Mouse (Mus musculus) stomach, postnatal 0 days (tissue): Measurements from ENCODE around the gene Ankar. TPM values are rescaled to one million over a fixed set of nuclear protein-coding genes. Genes with fewer than 3 reads are reported as not detected.

ENCODE experiments used
- ATAC-seq: fragments of 200-750 bp; cut with Nextera tagmentation; 2 replicates; pipeline ENCODE4 v1.8.0; 2017; ENCODE audit not compliant: low FRiP score, low TSS enrichment
- DNase-seq: peaks from one replicate; pipeline ENCODE4 v3.0.0-alpha.2; 2016; ENCODE audit warnings: low spot score
- H3K27ac ChIP-seq: fragments of 300-500 bp; sonication (generic); replicated peaks from 2 replicates; pipeline ENCODE4 v1.5.1; 2014; ENCODE audit warnings: mild to moderate bottlenecking, control low read depth
- H3K27me3 ChIP-seq: fragments of 300-500 bp; sonication (generic); 2 replicates; pipeline ENCODE4 v1.6.1; 2014; ENCODE audit warnings: low read length; ENCODE audit not compliant: control insufficient read depth, insufficient read depth
- H3K36me3 ChIP-seq: fragments of 300-500 bp; sonication (generic); 2 replicates; pipeline ENCODE4 v1.6.1; 2014; ENCODE audit warnings: low read length, mixed read lengths; ENCODE audit not compliant: control insufficient read depth, insufficient read depth
- H3K4me1 ChIP-seq: fragments of 300-500 bp; sonication (generic); replicated peaks from 2 replicates; pipeline ENCODE4 v1.6.1; 2014; ENCODE audit warnings: antibody characterized with exemption; ENCODE audit not compliant: control insufficient read depth, insufficient read depth
- H3K4me2 ChIP-seq: fragments of 300-500 bp; sonication (generic); replicated peaks from 2 replicates; pipeline ENCODE4 v1.6.1; 2014; ENCODE audit warnings: low read depth, mild to moderate bottlenecking, control low read depth, moderate library complexity
- H3K4me3 ChIP-seq: fragments of 300-500 bp; sonication (generic); 2 replicates; pipeline ENCODE4 v1.5.1; 2014; ENCODE audit warnings: low read depth, low read length, control low read depth
- H3K9ac ChIP-seq: fragments of 300-500 bp; sonication (generic); 2 replicates; pipeline ENCODE4 v1.6.1; 2014; ENCODE audit warnings: mild to moderate bottlenecking, low read length, control low read depth, mixed read lengths
- H3K9me3 ChIP-seq: fragments of 300-500 bp; sonication (generic); 2 replicates; pipeline ENCODE4 v1.6.1; 2016; ENCODE audit warnings: low read length; ENCODE audit not compliant: control insufficient read depth
- CTCF ChIP-seq: IDR thresholded peaks from 2 replicates; pipeline ENCODE4 v1.5.1; 2016; ENCODE audit warnings: antibody characterized with exemption, low read depth, mild to moderate bottlenecking, moderate library complexity
- EP300 ChIP-seq: optimal IDR thresholded peaks from 2 replicates; pipeline ENCODE3; 2016; ENCODE audit warnings: antibody characterized with exemption
- WGBS: fragments of 180-500 bp; shearing (Covaris S2); extraction: QIAGEN DNeasy Blood & Tissue Kit; methylation state at CpG from one replicate; pipeline ENCODE4 v1.1.7; 2014; 5-methylcytosine and 5-hydroxymethylcytosine counted together
- polyA plus RNA-seq: library from polyadenylated mRNA; unstranded; fragments of >200 nt; fragmentation: Nextera tagmentation; extraction: Ambion mirVana; gene quantifications from 2 replicates; pipeline ENCODE4 v1.2.1, GENCODE M21; 2015

Gene Ankar
- not detected in 2 replicates for polyA plus RNA-seq

GRCm38 (mm10) chr1:72700479-72700878 lies at the start of gene Ankar:
TSS of gene Ankar (minus strand) at chr1:72700579.
- DNase-seq (no peak), ATAC-seq (no peak)
- H3K36me3 ChIP-seq: no peaks in the 10 kb centered on the region
- H3K4me1 ChIP-seq: no peaks in the 10 kb centered on the region
- H3K9ac ChIP-seq: no peak within 1 kb of the TSS
- TF ChIP-seq EP300: no peak
- no peak for TF ChIP-seq CTCF
- 80% methylated on average over 11 of the region's 11 CpGs for WGBS
- no peak within 1 kb of the TSS for H3K4me2 ChIP-seq
- no peaks in the 10 kb centered on the region for H3K9me3 ChIP-seq
- no peak within 1 kb of the TSS for H3K27ac ChIP-seq
- no peak within 1 kb of the TSS for H3K4me3 ChIP-seq
- H3K27me3 ChIP-seq: no peaks in the 10 kb centered on the region

- no peaks in the 10 kb centered on the region for H3K9me3 ChIP-seq
- H3K36me3 ChIP-seq: no peaks in the 10 kb centered on the region
- peak; percentile 19; the same call in 1 of the 2 replicates for ATAC-seq
- H3K4me1 ChIP-seq: no peaks in the 10 kb centered on the region
- no peak overlapping the region for H3K9ac ChIP-seq
- TF ChIP-seq CTCF (no peak), EP300 (no peak)
- no peak overlapping the region for H3K4me2 ChIP-seq
- no peak for DNase-seq
- H3K27me3 ChIP-seq: no peaks in the 10 kb centered on the region
- H3K4me3 ChIP-seq: no peak overlapping the region
- peak overlapping the region; percentile 65 for H3K27ac ChIP-seq
- 47% methylated on average over 7 of the region's 7 CpGs for WGBS
Observed at GRCm38 (mm10) chr1:72746382-72746781, 46.0 kb upstream of the Ankar start.

- no peaks in the 10 kb centered on the region for H3K36me3 ChIP-seq
- H3K9ac ChIP-seq: no peak overlapping the region
- WGBS: 43% methylated on average over 8 of the region's 8 CpGs
- DNase-seq: no peak
- H3K27ac ChIP-seq: peak overlapping the region; percentile 61
- no peak overlapping the region for H3K4me3 ChIP-seq
- ATAC-seq: peak; percentile 56; the same call in 1 of the 2 replicates
- TF ChIP-seq EP300 (no peak), CTCF (no peak)
- H3K9me3 ChIP-seq: no peaks in the 10 kb centered on the region
- no peaks in the 10 kb centered on the region for H3K27me3 ChIP-seq
- H3K4me1 ChIP-seq: no peaks in the 10 kb centered on the region
- H3K4me2 ChIP-seq: no peak overlapping the region
Observed at GRCm38 (mm10) chr1:72744816-72745506, 44.6 kb upstream of the Ankar start.

GRCm38 (mm10) chr1:72741406-72741805 lies 41.0 kb upstream of the Ankar start:
- Histone ChIP-seq H3K4me2 (no peak overlapping the region), H3K4me1 (no peaks in the 10 kb centered on the region; the same call in 1 of the 2 replicates), H3K9ac (no peak overlapping the region), H3K27ac (no peak overlapping the region), H3K36me3 (no peaks in the 10 kb centered on the region), H3K27me3 (no peaks in the 10 kb centered on the region), H3K9me3 (no peaks in the 10 kb centered on the region), H3K4me3 (no peak overlapping the region)
- no peak for ATAC-seq
- WGBS: 78% methylated on average over 5 of the region's 5 CpGs
- DNase-seq: no peak
- TF ChIP-seq CTCF (no peak), EP300 (no peak)

GRCm38 (mm10) chr1:72739681-72740063 lies 39.3 kb upstream of the Ankar start:
- H3K36me3 ChIP-seq: no peaks in the 10 kb centered on the region
- TF ChIP-seq EP300: no peak
- TF ChIP-seq CTCF: no peak
- no peak overlapping the region for H3K9ac ChIP-seq
- H3K27me3 ChIP-seq: no peaks in the 10 kb centered on the region
- 63% methylated on average over 10 of the region's 10 CpGs for WGBS
- DNase-seq (peak; percentile 28), ATAC-seq (peak; percentile 31; the same call in 1 of the 2 replicates)
- no peaks in the 10 kb centered on the region for H3K9me3 ChIP-seq
- no peaks in the 10 kb centered on the region; the same call in 1 of the 2 replicates for H3K4me1 ChIP-seq
- H3K4me3 ChIP-seq: no peak overlapping the region
- H3K27ac ChIP-seq: peak overlapping the region; percentile 49; the same call in 1 of the 2 replicates
- H3K4me2 ChIP-seq: no peak overlapping the region
